Mouse (Mus musculus): ENCODE results near the gene Sapcd2.
"Not testable (repeated sequence)": the region's sequence is repeated elsewhere in the genome, so short reads cannot be mapped to it uniquely, and the experiment has no call there.

The Sapcd2 gene

DNA sequence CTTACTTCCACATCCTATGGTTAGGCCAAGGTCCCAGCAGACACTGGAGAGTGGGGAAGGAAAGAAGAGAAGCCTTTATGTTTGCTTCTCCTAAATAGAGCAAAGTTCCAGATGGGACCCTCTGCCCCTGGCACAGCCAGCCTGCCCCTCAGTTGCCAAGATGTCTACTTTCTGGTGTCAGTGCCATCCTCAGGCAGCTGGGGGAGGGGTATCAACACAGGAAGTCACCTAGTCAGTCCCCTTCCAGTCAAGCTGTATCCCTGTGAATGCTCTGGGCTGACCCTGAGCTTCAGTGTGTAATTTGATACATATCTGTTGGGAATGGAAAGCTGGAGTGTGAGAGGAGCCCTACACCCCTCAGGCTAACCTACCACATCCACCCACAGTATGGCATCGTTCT is 24.9 kb downstream of the Sapcd2 start:
- Histone ChIP-seq H3K27me3 (ENCODE audit: control insufficient read depth, insufficient read depth, low read length, poor library complexity, severe bottlenecking) (no peaks in the 10 kb centered on the region), H3K36me3 (ENCODE audit: control insufficient read depth, insufficient read depth, low read length, poor library complexity, severe bottlenecking) (no peaks in the 10 kb centered on the region)
- DNase-seq (ENCODE audit: low read depth, low spot score): no peak

DNA sequence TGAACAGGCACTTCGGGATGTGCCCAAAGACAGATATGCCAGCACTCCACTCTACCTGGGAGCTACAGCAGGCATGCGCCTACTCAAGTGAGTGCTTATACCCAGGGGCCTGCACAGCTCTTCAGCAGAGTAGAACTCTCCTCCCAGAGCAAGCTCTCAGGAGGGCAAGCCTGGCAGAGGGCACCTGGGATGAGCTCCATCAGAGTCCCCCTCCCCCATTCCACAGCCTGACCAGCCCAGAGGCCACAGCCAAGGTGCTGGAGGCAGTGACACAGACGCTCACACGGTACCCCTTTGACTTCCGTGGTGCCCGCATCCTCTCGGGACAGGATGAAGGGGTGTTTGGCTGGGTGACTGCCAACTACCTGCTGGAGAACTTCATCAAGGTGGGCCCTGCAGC is 25.9 kb downstream of the Sapcd2 start:
- DNase-seq (ENCODE audit: low read depth, low spot score): no peak
- Histone ChIP-seq H3K36me3 (ENCODE audit: control insufficient read depth, insufficient read depth, low read length, poor library complexity, severe bottlenecking) (no peaks in the 10 kb centered on the region), H3K27me3 (ENCODE audit: control insufficient read depth, insufficient read depth, low read length, poor library complexity, severe bottlenecking) (no peaks in the 10 kb centered on the region)

DNA sequence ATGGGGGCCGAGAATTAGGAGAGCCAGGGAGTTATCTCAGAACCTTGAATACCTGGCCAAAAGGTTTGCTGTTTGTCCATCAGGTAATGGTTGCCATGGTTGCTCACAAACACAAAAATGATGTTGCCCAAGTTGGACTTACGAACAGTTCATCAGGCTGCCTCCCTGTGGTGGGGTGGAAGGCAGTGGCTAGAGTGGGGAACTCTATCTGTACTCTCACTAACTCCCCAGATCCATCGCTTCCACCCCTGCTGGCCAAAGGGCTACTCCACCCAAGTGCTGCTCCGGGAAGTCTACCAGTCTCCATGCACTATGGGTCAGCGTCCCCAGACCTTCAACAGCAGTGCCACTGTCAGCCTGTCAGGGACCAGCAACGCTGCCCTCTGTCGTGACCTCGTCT is 26.9 kb downstream of the Sapcd2 start, which contains the start of gene Npdc1:
Gene Npdc1, plus strand, starts transcription at position 301 of the 400 bp plus-strand sequence.
- Histone ChIP-seq H3K36me3 (ENCODE audit: control insufficient read depth, insufficient read depth, low read length, poor library complexity, severe bottlenecking) (no peaks in the 10 kb centered on the region), H3K27me3 (ENCODE audit: control insufficient read depth, insufficient read depth, low read length, poor library complexity, severe bottlenecking) (no peaks in the 10 kb centered on the region)
- no peak for DNase-seq (ENCODE audit: low read depth, low spot score)

DNA sequence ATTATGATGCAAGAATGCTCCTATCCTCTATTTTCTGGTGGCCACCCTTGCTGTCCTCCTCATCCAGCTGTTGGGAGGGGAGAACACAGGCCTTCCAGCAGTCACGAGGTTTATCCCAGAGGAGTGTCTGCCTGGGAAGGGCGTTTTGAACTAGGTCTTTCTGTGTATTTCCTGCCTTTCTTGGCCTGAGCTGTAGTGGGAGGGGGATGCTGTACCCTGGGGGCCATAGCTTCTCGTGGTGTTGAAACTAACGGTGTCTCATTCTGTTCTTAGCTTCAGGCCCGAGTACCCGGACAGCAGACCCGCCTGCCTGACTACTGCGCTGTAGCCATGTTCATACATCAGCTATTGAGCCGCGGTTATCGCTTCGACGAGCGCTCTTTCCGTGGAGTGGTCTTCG is 28.2 kb downstream of the Sapcd2 start:
- no peaks in the 10 kb centered on the region for H3K36me3 ChIP-seq (ENCODE audit: control insufficient read depth, insufficient read depth, low read length, poor library complexity, severe bottlenecking)
- DNase-seq (ENCODE audit: low read depth, low spot score): no peak
- no peaks in the 10 kb centered on the region for H3K27me3 ChIP-seq (ENCODE audit: control insufficient read depth, insufficient read depth, low read length, poor library complexity, severe bottlenecking)

DNA sequence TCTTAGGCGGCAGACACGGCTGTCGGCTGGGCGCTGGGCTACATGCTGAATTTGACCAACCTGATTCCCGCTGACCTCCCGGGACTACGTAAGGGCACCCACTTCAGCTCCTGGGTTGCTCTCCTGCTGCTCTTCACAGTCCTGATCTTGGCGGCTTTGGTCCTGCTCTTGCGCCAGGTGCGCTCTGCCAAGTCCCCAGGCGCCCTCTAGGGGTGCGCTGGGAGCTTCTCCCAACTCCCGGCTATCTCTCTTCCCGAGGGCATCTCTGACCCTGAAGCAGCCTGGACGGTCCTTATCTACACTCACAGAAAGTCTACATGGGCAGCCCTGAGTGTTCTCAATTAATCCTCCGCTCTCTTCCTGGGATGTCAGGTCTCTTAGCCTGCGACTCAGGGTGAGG is 28.6 kb downstream of the Sapcd2 start:
- Histone ChIP-seq H3K27me3 (ENCODE audit: control insufficient read depth, insufficient read depth, low read length, poor library complexity, severe bottlenecking) (no peaks in the 10 kb centered on the region), H3K36me3 (ENCODE audit: control insufficient read depth, insufficient read depth, low read length, poor library complexity, severe bottlenecking) (no peaks in the 10 kb centered on the region)
- DNase-seq (ENCODE audit: low read depth, low spot score): peak; percentile 34

DNA sequence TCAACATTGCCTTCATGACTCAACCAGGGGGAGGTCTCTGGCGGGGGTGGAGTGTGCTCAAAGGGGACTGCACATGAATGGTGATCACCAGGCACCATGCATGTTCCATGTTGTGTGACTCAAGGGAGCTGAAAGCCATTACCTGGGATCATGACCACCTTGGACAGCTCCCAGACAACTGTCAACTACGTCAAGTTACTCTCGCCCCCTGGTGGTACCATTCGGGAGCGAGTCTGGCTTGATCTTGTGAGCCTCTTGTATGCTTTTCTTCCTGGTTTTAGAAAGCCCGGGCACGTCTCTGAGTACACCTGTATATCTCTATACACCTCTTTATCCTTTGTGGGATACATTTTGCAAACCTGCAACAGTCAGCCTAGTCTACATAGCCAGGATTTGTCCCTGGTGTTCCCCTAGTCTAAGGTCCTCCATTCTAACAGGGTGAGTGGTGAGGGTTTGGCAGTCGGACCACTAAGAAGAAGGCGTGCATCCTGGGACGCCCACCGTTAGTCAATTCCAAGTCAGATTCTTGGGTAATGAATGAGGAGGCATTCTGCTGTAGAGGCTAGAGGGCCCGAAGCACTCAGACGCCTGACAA is 30.4 kb downstream of the Sapcd2 start:
- no peaks in the 10 kb centered on the region for H3K27me3 ChIP-seq (ENCODE audit: control insufficient read depth, insufficient read depth, low read length, poor library complexity, severe bottlenecking)
- peak; percentile 89 for DNase-seq (ENCODE audit: low read depth, low spot score)
- H3K36me3 ChIP-seq (ENCODE audit: control insufficient read depth, insufficient read depth, low read length, poor library complexity, severe bottlenecking): no peaks in the 10 kb centered on the region

DNA sequence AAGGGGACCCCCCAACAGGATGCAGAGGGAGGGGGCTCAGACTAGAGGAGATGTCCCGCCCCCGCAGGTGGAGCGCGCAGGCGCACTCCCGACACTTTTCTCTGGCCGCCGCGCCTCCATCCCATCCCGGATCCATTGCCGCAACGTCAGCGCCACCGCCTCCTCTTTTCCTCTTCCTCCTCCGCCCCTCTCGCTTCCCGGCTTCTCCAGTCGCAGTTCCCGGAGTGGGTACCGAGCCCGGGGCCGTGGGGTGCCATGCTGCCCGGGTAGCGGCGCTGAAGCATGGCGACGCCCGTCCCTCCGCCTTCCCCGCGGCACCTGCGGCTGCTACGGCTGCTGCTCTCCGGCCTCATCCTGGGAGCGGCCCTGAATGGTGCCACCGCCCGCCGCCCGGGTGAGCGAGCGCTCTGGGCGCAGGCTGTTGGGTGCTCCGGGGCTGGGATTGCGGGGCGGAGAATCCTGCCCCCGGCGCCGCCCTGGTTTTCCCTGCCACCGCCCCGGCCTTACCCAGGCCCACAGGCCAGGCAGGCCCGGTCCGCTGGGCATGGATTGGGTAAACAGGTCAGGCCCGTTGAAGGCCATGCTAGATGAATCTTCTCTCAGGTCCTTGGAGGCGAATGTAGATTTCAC is 31.0 kb downstream of the Sapcd2 start:
- DNase-seq (ENCODE audit: low read depth, low spot score): peak; percentile 13

DNA sequence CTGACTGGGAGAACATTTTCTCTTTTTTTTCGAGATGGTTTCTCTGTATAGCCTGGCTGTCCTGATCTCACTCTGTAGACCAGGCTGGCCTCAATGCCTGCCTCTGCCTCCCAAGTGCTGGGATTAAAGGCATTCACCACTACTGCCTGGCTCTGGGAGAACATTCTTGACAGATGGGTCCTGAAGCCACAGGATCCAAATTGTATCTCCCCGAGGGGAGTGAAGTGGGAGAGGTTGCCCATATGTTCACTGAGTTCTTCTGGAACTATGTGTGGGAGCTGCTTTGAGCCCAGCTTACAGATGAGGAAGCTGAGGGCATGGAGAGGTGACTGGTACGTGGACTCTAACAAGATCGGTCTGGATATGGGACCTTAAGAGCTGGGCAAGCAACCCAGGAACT is 31.9 kb downstream of the Sapcd2 start:
- no peak for DNase-seq (ENCODE audit: low read depth, low spot score)
- Histone ChIP-seq H3K27me3 (ENCODE audit: control insufficient read depth, insufficient read depth, low read length, poor library complexity, severe bottlenecking) (no peaks in the 10 kb centered on the region), H3K36me3 (ENCODE audit: control insufficient read depth, insufficient read depth, low read length, poor library complexity, severe bottlenecking) (no peaks in the 10 kb centered on the region)

More for the DNA sequence above, 31.0 kb downstream of the Sapcd2 start:
- no peaks in the 10 kb centered on the region for H3K27me3 ChIP-seq (ENCODE audit: control insufficient read depth, insufficient read depth, low read length, poor library complexity, severe bottlenecking)
- H3K36me3 ChIP-seq (ENCODE audit: control insufficient read depth, insufficient read depth, low read length, poor library complexity, severe bottlenecking): no peaks in the 10 kb centered on the region

DNA sequence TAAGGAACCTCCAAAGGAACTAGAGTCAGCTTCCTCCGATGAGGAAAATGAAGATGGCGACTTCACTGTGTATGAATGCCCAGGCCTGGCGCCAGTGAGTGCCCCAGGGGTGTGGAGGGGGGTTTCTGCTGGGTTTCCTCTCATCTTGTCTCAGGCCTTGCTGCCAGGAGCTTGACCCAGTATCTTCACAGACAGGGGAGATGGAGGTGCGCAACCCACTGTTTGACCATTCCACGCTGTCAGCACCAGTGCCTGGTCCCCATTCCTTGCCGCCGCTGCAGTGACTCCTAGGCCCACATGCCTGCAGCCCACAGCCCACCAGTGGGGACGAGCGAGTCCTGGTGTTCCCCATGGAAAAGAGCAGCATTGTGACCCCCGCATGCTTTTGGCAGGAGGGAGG is 36.8 kb downstream of the Sapcd2 start:
- Histone ChIP-seq H3K27me3 (ENCODE audit: control insufficient read depth, insufficient read depth, low read length, poor library complexity, severe bottlenecking) (no peaks in the 10 kb centered on the region), H3K36me3 (ENCODE audit: control insufficient read depth, insufficient read depth, low read length, poor library complexity, severe bottlenecking) (no peaks in the 10 kb centered on the region)
- DNase-seq (ENCODE audit: low read depth, low spot score): no peak

DNA sequence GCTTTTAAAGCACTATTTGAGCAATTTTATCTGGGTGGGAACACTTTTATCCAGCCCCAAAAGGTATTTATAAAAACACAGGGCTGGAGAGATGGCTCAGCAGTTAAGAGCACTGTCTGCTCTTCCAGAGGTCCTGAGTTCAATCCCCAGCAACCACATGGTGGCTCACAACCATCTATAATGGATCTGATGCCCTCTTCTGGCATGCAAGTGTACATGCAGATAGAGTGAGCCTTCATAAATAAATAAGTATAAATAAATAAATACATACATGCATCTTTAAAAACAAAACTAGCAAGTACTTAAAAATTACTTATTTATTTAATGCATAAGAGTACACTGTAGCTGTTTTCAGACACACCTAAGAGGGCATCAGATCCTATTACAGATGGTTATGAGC is 41.3 kb downstream of the Sapcd2 start:
- DNase-seq (ENCODE audit: low read depth, low spot score); H3K27me3 ChIP-seq (ENCODE audit: control insufficient read depth, insufficient read depth, low read length, poor library complexity, severe bottlenecking); H3K36me3 ChIP-seq (ENCODE audit: control insufficient read depth, insufficient read depth, low read length, poor library complexity, severe bottlenecking): not testable (repeated sequence)

DNA sequence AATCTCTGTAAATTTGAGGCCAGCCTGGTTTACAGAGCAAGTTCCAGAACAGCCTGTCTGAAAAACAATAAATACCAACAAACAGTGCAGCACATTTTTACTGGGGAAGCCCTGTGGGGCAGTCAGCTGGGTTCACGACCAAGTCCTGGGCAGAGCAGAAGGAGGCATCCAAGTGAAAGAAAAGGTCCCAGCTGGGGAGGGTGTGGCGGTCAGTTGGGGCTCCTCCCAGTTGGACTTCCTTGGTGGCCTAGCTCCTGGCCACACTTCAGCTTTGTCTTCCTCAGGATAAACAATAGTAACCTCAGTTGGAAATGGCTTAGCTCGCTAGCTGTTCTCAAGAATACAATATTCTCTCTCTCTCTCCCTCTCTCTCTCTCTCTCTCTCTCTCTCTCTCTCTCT is 45.3 kb downstream of the Sapcd2 start:
- Histone ChIP-seq H3K27me3 (ENCODE audit: control insufficient read depth, insufficient read depth, low read length, poor library complexity, severe bottlenecking) (no peaks in the 10 kb centered on the region), H3K36me3 (ENCODE audit: control insufficient read depth, insufficient read depth, low read length, poor library complexity, severe bottlenecking) (no peaks in the 10 kb centered on the region)
- no peak for DNase-seq (ENCODE audit: low read depth, low spot score)

DNA sequence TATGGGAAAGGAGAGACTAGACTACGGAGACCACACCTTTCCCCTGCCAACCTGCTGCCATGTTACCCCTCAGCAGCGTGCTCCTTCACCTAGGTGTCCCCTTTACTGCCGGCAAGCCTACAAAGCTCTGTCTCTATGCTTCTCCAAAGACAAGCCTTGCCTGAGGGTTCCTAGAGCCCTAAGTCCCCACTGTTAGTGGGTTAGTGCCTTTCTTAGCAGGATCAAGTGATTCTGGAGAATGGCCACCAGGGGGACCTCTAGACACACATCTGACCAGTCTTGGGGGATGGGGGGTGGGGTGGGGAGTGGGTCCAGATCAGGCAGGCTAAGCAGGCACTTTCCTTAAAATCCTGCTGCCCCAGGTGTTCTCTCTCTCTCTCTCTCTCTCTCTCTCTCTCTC is 49.8 kb downstream of the Sapcd2 start:
- peak; percentile 76 for DNase-seq (ENCODE audit: low read depth, low spot score)
- Histone ChIP-seq H3K36me3 (ENCODE audit: control insufficient read depth, insufficient read depth, low read length, poor library complexity, severe bottlenecking) (no peaks in the 10 kb centered on the region), H3K27me3 (ENCODE audit: control insufficient read depth, insufficient read depth, low read length, poor library complexity, severe bottlenecking) (no peaks in the 10 kb centered on the region)

DNA sequence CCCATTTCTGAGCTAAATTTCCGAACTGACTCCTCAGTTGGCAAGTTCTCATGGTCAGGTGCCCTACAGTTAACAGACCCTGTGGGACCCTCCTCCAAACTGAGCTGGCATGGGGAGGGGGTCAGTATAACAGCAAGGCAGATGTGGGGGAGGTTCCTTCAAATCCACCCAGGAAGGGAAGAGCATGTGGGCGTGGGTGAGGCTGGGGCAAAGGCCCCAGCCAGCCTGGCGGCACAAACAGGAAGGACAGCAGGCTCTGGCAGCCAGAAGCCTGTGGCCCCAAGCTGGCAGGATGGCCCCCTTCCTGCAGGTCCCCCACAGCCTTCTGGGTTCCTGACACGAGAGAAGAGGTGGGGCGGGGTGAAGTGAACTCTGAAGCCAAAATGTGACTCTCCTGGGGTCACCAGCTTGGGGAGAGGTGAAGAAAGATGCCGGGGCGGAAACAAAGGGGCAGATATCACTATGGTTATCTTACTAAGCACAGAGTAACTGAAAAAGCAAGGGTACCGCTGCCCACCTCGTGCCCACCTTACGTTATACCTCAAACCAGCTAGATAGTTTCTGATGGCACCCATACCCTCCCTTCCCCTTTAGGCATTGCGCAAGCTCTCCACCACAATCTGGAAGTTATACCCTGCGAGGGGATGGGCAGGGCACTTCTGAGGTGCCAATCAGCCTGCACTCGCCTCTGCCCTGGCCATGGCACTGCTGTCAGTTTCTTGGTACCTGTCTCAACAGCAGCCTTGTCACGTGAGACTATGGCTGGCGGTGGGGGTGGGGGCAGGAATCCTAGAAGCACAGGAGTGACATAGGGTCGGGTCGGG is 50.7 kb downstream of the Sapcd2 start, which contains the start of gene Fut7:
Gene Fut7, plus strand, starts transcription at position 681 of the 824 bp plus-strand sequence.
- H3K36me3 ChIP-seq (ENCODE audit: control insufficient read depth, insufficient read depth, low read length, poor library complexity, severe bottlenecking): no peaks in the 10 kb centered on the region
- DNase-seq (ENCODE audit: low read depth, low spot score): peak; percentile 28

DNA sequence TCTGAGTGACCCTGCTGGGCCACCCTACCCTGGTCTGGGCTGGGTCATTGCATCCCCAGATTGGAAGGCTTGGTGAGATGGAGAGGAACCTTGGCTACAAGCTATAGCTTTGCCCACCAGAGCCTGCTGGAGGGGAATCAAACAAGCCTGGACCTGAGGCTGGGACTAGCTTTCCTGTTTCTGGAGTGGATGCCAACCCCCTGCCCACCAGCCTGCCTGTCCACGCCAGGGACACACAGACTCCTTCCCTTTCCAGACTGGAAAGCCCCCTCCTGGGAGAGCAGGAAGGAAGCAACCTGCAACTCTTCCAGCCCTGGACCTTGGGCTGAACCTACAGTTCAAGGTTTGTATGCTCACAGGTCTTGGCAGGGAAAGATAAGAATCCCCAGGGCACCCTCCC is 51.5 kb downstream of the Sapcd2 start:
- no peaks in the 10 kb centered on the region for H3K36me3 ChIP-seq (ENCODE audit: control insufficient read depth, insufficient read depth, low read length, poor library complexity, severe bottlenecking)
- DNase-seq (ENCODE audit: low read depth, low spot score): no peak
- no peaks in the 10 kb centered on the region for H3K27me3 ChIP-seq (ENCODE audit: control insufficient read depth, insufficient read depth, low read length, poor library complexity, severe bottlenecking)

More for the DNA sequence above, 50.7 kb downstream of the Sapcd2 start, which contains the start of gene Fut7:
- no peaks in the 10 kb centered on the region for H3K27me3 ChIP-seq (ENCODE audit: control insufficient read depth, insufficient read depth, low read length, poor library complexity, severe bottlenecking)

DNA sequence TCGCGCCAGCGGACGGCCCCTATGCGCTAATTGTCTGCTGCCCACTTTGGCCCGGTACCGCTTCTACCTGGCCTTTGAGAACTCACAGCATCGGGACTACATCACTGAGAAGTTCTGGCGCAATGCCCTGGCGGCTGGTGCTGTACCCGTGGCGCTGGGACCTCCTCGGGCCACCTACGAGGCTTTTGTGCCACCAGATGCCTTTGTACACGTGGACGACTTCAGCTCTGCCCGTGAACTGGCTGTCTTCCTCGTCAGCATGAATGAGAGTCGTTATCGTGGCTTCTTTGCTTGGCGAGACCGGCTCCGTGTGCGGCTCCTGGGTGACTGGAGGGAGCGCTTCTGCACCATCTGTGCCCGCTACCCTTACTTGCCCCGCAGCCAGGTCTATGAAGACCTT is 53.4 kb downstream of the Sapcd2 start:
- H3K27me3 ChIP-seq (ENCODE audit: control insufficient read depth, insufficient read depth, low read length, poor library complexity, severe bottlenecking): no peaks in the 10 kb centered on the region
- DNase-seq (ENCODE audit: low read depth, low spot score): no peak
- H3K36me3 ChIP-seq (ENCODE audit: control insufficient read depth, insufficient read depth, low read length, poor library complexity, severe bottlenecking): no peaks in the 10 kb centered on the region
